Mouse (Mus musculus) MEL (cell line): Measurements from ENCODE around the gene Prdm11.

Experiments used
- CTCF ChIP-seq, 3 experiments: IDR thresholded peaks in 2 of 3; conservative IDR thresholded peaks in 1 of 3; 2 replicates each; pipeline ENCODE4 v1.5.1; 2011 to 2012; ENCODE audit warnings: low read length in 3 of 3, low read depth in 2 of 3, mild to moderate bottlenecking in 2 of 3, improper control_type of control experiment in 1 of 3, inconsistent platforms in 1 of 3, mixed read lengths in 1 of 3, moderate library complexity in 1 of 3; ENCODE audit not compliant: control insufficient read depth in 1 of 3, insufficient read depth in 1 of 3, poor library complexity in 1 of 3, severe bottlenecking in 1 of 3
- GATA1 ChIP-seq: IDR thresholded peaks from 2 replicates; pipeline ENCODE4 v1.6.1; 2011; ENCODE audit warnings: low read depth, low read length, improper control_type of control experiment
- NELFE ChIP-seq: IDR thresholded peaks from 2 replicates; pipeline ENCODE4 v1.6.1; 2011; ENCODE audit warnings: low read depth, low read length, improper control_type of control experiment
- POLR2A ChIP-seq, 2 experiments: IDR thresholded peaks; 2 replicates each; pipeline ENCODE4 v1.6.1; 2011 to 2012; ENCODE audit warnings: low read length in 2 of 2, mild to moderate bottlenecking in 2 of 2, control low read depth in 1 of 2, improper control_type of control experiment in 1 of 2, low read depth in 1 of 2, moderate library complexity in 1 of 2; ENCODE audit not compliant: control insufficient read depth in 1 of 2, insufficient read depth in 1 of 2, poor library complexity in 1 of 2
- POLR2AphosphoS2 ChIP-seq: IDR thresholded peaks from 2 replicates; pipeline ENCODE4 v1.6.1; 2011; ENCODE audit warnings: low read length, improper control_type of control experiment
- TAL1 ChIP-seq: IDR thresholded peaks from 2 replicates; pipeline ENCODE4 v1.6.1; 2012; ENCODE audit warnings: mild to moderate bottlenecking, inconsistent platforms, low read length, moderate library complexity, mixed read lengths
- UBTF ChIP-seq: IDR thresholded peaks from 2 replicates; pipeline ENCODE4 v1.6.1; 2012; ENCODE audit warnings: low read depth, mild to moderate bottlenecking, inconsistent platforms, low read length, improper control_type of control experiment, moderate library complexity, borderline replicate concordance; ENCODE audit not compliant: insufficient read depth

DNA sequence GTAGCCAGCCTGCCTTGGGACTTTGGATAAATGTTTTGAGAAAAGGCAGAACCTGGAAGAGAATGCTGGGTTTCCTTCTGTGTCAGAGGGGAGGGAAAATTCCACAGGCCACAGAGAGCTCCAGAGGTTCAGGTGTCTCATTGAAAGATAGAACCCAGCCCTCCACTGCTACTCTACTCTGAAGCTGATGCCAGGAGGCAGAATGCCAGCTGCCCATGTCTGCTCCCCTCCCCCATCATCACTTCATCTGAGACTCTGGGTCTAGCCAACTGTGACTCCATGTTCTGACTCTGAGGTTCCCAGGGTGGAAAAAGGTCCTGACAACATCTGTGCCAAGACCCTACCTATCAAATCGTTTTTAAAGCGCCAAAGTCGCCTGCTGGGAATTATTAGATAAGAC lies 6.9 kb downstream of the Prdm11 start:
- TF ChIP-seq POLR2A (IDR thresholded peaks at IDR 0.05; ENCODE audit: control insufficient read depth in 1 of 2, insufficient read depth in 1 of 2, low read depth in 1 of 2, low read length in 2 of 2, poor library complexity in 1 of 2) (no peak), POLR2AphosphoS2 (no peak), UBTF (no peak), GATA1 (no peak), CTCF (IDR thresholded peaks at IDR 0.05 in 2 of 3, conservative IDR thresholded peaks at IDR 0.05 in 1 of 3; ENCODE audit: control insufficient read depth in 1 of 3, insufficient read depth in 1 of 3, low read depth in 2 of 3, low read length in 3 of 3, poor library complexity in 1 of 3, severe bottlenecking in 1 of 3) (no peak), NELFE (no peak), TAL1 (no peak)
